Mouse (Mus musculus): Measurements from ENCODE around the gene Nt5m.

The Nt5m gene

GRCm38 (mm10) chr11:59839459-59840126, 346 bp downstream of the Nt5m start, which contains the start of gene Cops3:
TSS of gene Cops3 (minus strand) at chr11:59839838.
- DNase-seq (ENCODE audit: low spot score in 2 of 2) = peak; percentile 96

GRCm38 (mm10) chr11:59846311-59846710, 7.1 kb downstream of the Nt5m start:
- DNase-seq (ENCODE audit: low spot score in 2 of 2) = no peak

GRCm38 (mm10) chr11:59847131-59847530, 7.9 kb downstream of the Nt5m start:
- DNase-seq (ENCODE audit: low spot score in 2 of 2) = peak; percentile 43 to 58

- DNase-seq (ENCODE audit: low spot score in 2 of 2) = peak; percentile 23 to 61
Observed at GRCm38 (mm10) chr11:59847891-59848884, 8.9 kb downstream of the Nt5m start.

GRCm38 (mm10) chr11:59852865-59853264, 13.6 kb downstream of the Nt5m start:
- DNase-seq (ENCODE audit: low spot score in 2 of 2) = no peak

GRCm38 (mm10) chr11:59860467-59860866, 21.2 kb downstream of the Nt5m start:
- DNase-seq (ENCODE audit: low spot score in 2 of 2) = no peak

- DNase-seq (ENCODE audit: low spot score in 2 of 2) = no peak
Observed at GRCm38 (mm10) chr11:59864316-59864715, 25.1 kb downstream of the Nt5m start.

- DNase-seq (ENCODE audit: low spot score in 2 of 2) = no peak
Observed at GRCm38 (mm10) chr11:59872124-59872523, 32.9 kb downstream of the Nt5m start.

- DNase-seq (ENCODE audit: low spot score in 2 of 2) = peak in 1 of 2 experiments; percentile 65
Observed at GRCm38 (mm10) chr11:59880031-59880430, 40.8 kb downstream of the Nt5m start.

- DNase-seq (ENCODE audit: low spot score in 2 of 2) = peak; percentile 11 to 36
Observed at GRCm38 (mm10) chr11:59885217-59885986, 46.2 kb downstream of the Nt5m start.

- no peak for DNase-seq (ENCODE audit: low spot score in 2 of 2)
Observed at GRCm38 (mm10) chr11:59886952-59887351, 47.7 kb downstream of the Nt5m start.

- no peak for DNase-seq (ENCODE audit: low spot score in 2 of 2)
Observed at GRCm38 (mm10) chr11:59888151-59888550, 48.9 kb downstream of the Nt5m start.

GRCm38 (mm10) chr11:59891854-59892253, 52.6 kb downstream of the Nt5m start:
- DNase-seq (ENCODE audit: low spot score in 2 of 2) = no peak

- peak in 1 of 2 experiments; percentile 22 for DNase-seq (ENCODE audit: low spot score in 2 of 2)
Observed at GRCm38 (mm10) chr11:59893153-59893788, 54.0 kb downstream of the Nt5m start.

- no peak for DNase-seq (ENCODE audit: low spot score in 2 of 2)
Observed at GRCm38 (mm10) chr11:59894916-59895315, 55.7 kb downstream of the Nt5m start.

- DNase-seq (ENCODE audit: low spot score in 2 of 2) = no peak
Observed at GRCm38 (mm10) chr11:59895316-59895715, 56.1 kb downstream of the Nt5m start.

- no peak for DNase-seq (ENCODE audit: low spot score in 2 of 2)
Observed at GRCm38 (mm10) chr11:59897981-59898599, 58.8 kb downstream of the Nt5m start.

GRCm38 (mm10) chr11:59899711-59900685, 60.8 kb downstream of the Nt5m start:
- no peak for DNase-seq (ENCODE audit: low spot score in 2 of 2)

- DNase-seq (ENCODE audit: low spot score in 2 of 2) = no peak
Observed at GRCm38 (mm10) chr11:59900995-59901394, 61.7 kb downstream of the Nt5m start.
